Mouse (Mus musculus): Measurements from ENCODE around the gene Arid1b. TPM values are rescaled to one million over a fixed set of nuclear protein-coding genes. Genes with fewer than 3 reads are reported as not detected.

The Arid1b gene
- polyA plus RNA-seq, 1 experiment from 2014 or later = 8.7 TPM

- WGBS = 75% methylated on average over 8 of the region's 8 CpGs
- no peak overlapping the region for H3K27ac ChIP-seq (replicated peaks in 1 of 2; ENCODE audit: control insufficient read depth in 1 of 2, insufficient read depth in 1 of 2, low read depth in 2 of 2, low read length in 2 of 2)
Measured at GRCm38 (mm10) chr17:5133831-5134230, 139.7 kb downstream of the Arid1b start.

GRCm38 (mm10) chr17:5134271-5134670, 140.1 kb downstream of the Arid1b start:
- H3K9me3 ChIP-seq (ENCODE audit: control insufficient read depth, low read length) = no peaks in the 10 kb centered on the region
- no peak overlapping the region for H3K4me3 ChIP-seq (ENCODE audit: control insufficient read depth in 1 of 2, insufficient read depth in 1 of 2, low read depth in 1 of 2, low read length in 2 of 2)
- ATAC-seq (ENCODE audit: insufficient number of reproducible peaks, insufficient read depth, low FRiP score, low read depth) = no peak
- H3K27ac ChIP-seq (replicated peaks in 1 of 2; ENCODE audit: control insufficient read depth in 1 of 2, insufficient read depth in 1 of 2, low read depth in 2 of 2, low read length in 2 of 2) = no peak overlapping the region
- H3K27me3 ChIP-seq (ENCODE audit: control insufficient read depth, insufficient read depth, low read length) = no peaks in the 10 kb centered on the region
- H3K4me2 ChIP-seq (ENCODE audit: low read length) = no peak overlapping the region
- 69% methylated on average over 8 of the region's 8 CpGs for WGBS
- peaks cover 8 to 17% of the 10 kb centered on the region in 2 experiments for H3K4me1 ChIP-seq (ENCODE audit: control insufficient read depth in 2 of 2, insufficient read depth in 2 of 2, low read length in 2 of 2)
- no peak overlapping the region for H3K9ac ChIP-seq (ENCODE audit: low read length)
- H3K36me3 ChIP-seq (ENCODE audit: control insufficient read depth, insufficient read depth, low read length) = no peaks in the 10 kb centered on the region

More at GRCm38 (mm10) chr17:5133831-5134230, 139.7 kb downstream of the Arid1b start:
- Histone ChIP-seq H3K9me3 (ENCODE audit: control insufficient read depth, low read length) (no peaks in the 10 kb centered on the region), H3K4me1 (ENCODE audit: control insufficient read depth in 2 of 2, insufficient read depth in 2 of 2, low read length in 2 of 2) (peaks cover 8 to 13% of the 10 kb centered on the region in 2 experiments), H3K4me2 (ENCODE audit: low read length) (no peak overlapping the region), H3K36me3 (ENCODE audit: control insufficient read depth, insufficient read depth, low read length) (no peaks in the 10 kb centered on the region), H3K27me3 (ENCODE audit: control insufficient read depth, insufficient read depth, low read length) (no peaks in the 10 kb centered on the region), H3K9ac (ENCODE audit: low read length) (no peak overlapping the region), H3K4me3 (ENCODE audit: control insufficient read depth in 1 of 2, insufficient read depth in 1 of 2, low read depth in 1 of 2, low read length in 2 of 2) (no peak overlapping the region)
- ATAC-seq (ENCODE audit: insufficient number of reproducible peaks, insufficient read depth, low FRiP score, low read depth) = no peak

- peaks cover 10 to 26% of the 10 kb centered on the region in 2 experiments for H3K4me1 ChIP-seq (ENCODE audit: control insufficient read depth in 2 of 2, insufficient read depth in 2 of 2, low read length in 2 of 2)
- H3K36me3 ChIP-seq (ENCODE audit: control insufficient read depth, insufficient read depth, low read length) = no peaks in the 10 kb centered on the region
- no peaks in the 10 kb centered on the region for H3K9me3 ChIP-seq (ENCODE audit: control insufficient read depth, low read length)
- WGBS = 50% methylated on average over 3 of the region's 3 CpGs
- H3K4me2 ChIP-seq (ENCODE audit: low read length) = no peak overlapping the region
- no peak overlapping the region for H3K4me3 ChIP-seq (ENCODE audit: control insufficient read depth in 1 of 2, insufficient read depth in 1 of 2, low read depth in 1 of 2, low read length in 2 of 2)
- ATAC-seq (ENCODE audit: insufficient number of reproducible peaks, insufficient read depth, low FRiP score, low read depth) = no peak
- no peak overlapping the region for H3K9ac ChIP-seq (ENCODE audit: low read length)
- peak overlapping the region; percentile 5 to 41; a peak in 2 of 4 replicates for H3K27ac ChIP-seq (replicated peaks in 1 of 2; ENCODE audit: control insufficient read depth in 1 of 2, insufficient read depth in 1 of 2, low read depth in 2 of 2, low read length in 2 of 2)
- H3K27me3 ChIP-seq (ENCODE audit: control insufficient read depth, insufficient read depth, low read length) = no peaks in the 10 kb centered on the region
Measured at GRCm38 (mm10) chr17:5137936-5138335, 143.8 kb downstream of the Arid1b start.

GRCm38 (mm10) chr17:5138641-5139205, 144.6 kb downstream of the Arid1b start:
- H3K36me3 ChIP-seq (ENCODE audit: control insufficient read depth, insufficient read depth, low read length) = no peaks in the 10 kb centered on the region
- H3K9ac ChIP-seq (ENCODE audit: low read length) = no peak overlapping the region
- peak; percentile 48; the same call in 1 of the 2 replicates for ATAC-seq (ENCODE audit: insufficient number of reproducible peaks, insufficient read depth, low FRiP score, low read depth)
- no peak overlapping the region for H3K4me2 ChIP-seq (ENCODE audit: low read length)
- H3K4me3 ChIP-seq (ENCODE audit: control insufficient read depth in 1 of 2, insufficient read depth in 1 of 2, low read depth in 1 of 2, low read length in 2 of 2) = no peak overlapping the region
- H3K4me1 ChIP-seq (ENCODE audit: control insufficient read depth in 2 of 2, insufficient read depth in 2 of 2, low read length in 2 of 2) = peaks cover 10 to 26% of the 10 kb centered on the region in 2 experiments
- no peaks in the 10 kb centered on the region for H3K9me3 ChIP-seq (ENCODE audit: control insufficient read depth, low read length)
- H3K27ac ChIP-seq (replicated peaks in 1 of 2; ENCODE audit: control insufficient read depth in 1 of 2, insufficient read depth in 1 of 2, low read depth in 2 of 2, low read length in 2 of 2) = peak overlapping the region in 1 of 2 experiments; percentile 41; a peak in 1 of 4 replicates
- WGBS = 33% methylated on average over 8 of the region's 8 CpGs
- H3K27me3 ChIP-seq (ENCODE audit: control insufficient read depth, insufficient read depth, low read length) = no peaks in the 10 kb centered on the region

- ATAC-seq (ENCODE audit: insufficient number of reproducible peaks, insufficient read depth, low FRiP score, low read depth) = no peak
- Histone ChIP-seq H3K4me1 (ENCODE audit: control insufficient read depth in 2 of 2, insufficient read depth in 2 of 2, low read length in 2 of 2) (peaks cover 8 to 26% of the 10 kb centered on the region in 2 experiments), H3K9ac (ENCODE audit: low read length) (no peak overlapping the region), H3K36me3 (ENCODE audit: control insufficient read depth, insufficient read depth, low read length) (no peaks in the 10 kb centered on the region), H3K27me3 (ENCODE audit: control insufficient read depth, insufficient read depth, low read length) (no peaks in the 10 kb centered on the region), H3K27ac (replicated peaks in 1 of 2; ENCODE audit: control insufficient read depth in 1 of 2, insufficient read depth in 1 of 2, low read depth in 2 of 2, low read length in 2 of 2) (no peak overlapping the region), H3K4me3 (ENCODE audit: control insufficient read depth in 1 of 2, insufficient read depth in 1 of 2, low read depth in 1 of 2, low read length in 2 of 2) (no peak overlapping the region), H3K9me3 (ENCODE audit: control insufficient read depth, low read length) (no peaks in the 10 kb centered on the region), H3K4me2 (ENCODE audit: low read length) (no peak overlapping the region)
- WGBS = 43% methylated on average over 8 of the region's 8 CpGs
Measured at GRCm38 (mm10) chr17:5139553-5139952, 145.4 kb downstream of the Arid1b start.

GRCm38 (mm10) chr17:5143735-5144439, 149.8 kb downstream of the Arid1b start:
- Histone ChIP-seq H3K4me3 (ENCODE audit: control insufficient read depth in 1 of 2, insufficient read depth in 1 of 2, low read depth in 1 of 2, low read length in 2 of 2) (no peak overlapping the region), H3K9ac (ENCODE audit: low read length) (no peak overlapping the region), H3K4me2 (ENCODE audit: low read length) (no peak overlapping the region), H3K27ac (replicated peaks in 1 of 2; ENCODE audit: control insufficient read depth in 1 of 2, insufficient read depth in 1 of 2, low read depth in 2 of 2, low read length in 2 of 2) (no peak overlapping the region), H3K9me3 (ENCODE audit: control insufficient read depth, low read length) (no peaks in the 10 kb centered on the region), H3K36me3 (ENCODE audit: control insufficient read depth, insufficient read depth, low read length) (no peaks in the 10 kb centered on the region), H3K4me1 (ENCODE audit: control insufficient read depth in 2 of 2, insufficient read depth in 2 of 2, low read length in 2 of 2) (peaks cover 2 to 13% of the 10 kb centered on the region in 2 experiments), H3K27me3 (ENCODE audit: control insufficient read depth, insufficient read depth, low read length) (no peaks in the 10 kb centered on the region)
- ATAC-seq (ENCODE audit: insufficient number of reproducible peaks, insufficient read depth, low FRiP score, low read depth) = no peak
- WGBS = 92% methylated on average over 6 of the region's 6 CpGs

GRCm38 (mm10) chr17:5150660-5151063, 156.5 kb downstream of the Arid1b start:
- Histone ChIP-seq H3K27ac (replicated peaks in 1 of 2; ENCODE audit: control insufficient read depth in 1 of 2, insufficient read depth in 1 of 2, low read depth in 2 of 2, low read length in 2 of 2) (peak overlapping the region; percentile 4 to 44; a peak in 2 of 4 replicates), H3K36me3 (ENCODE audit: control insufficient read depth, insufficient read depth, low read length) (no peaks in the 10 kb centered on the region), H3K9me3 (ENCODE audit: control insufficient read depth, low read length) (no peaks in the 10 kb centered on the region), H3K9ac (ENCODE audit: low read length) (0 out of 2 replicates have a peak overlapping the region, but pooled peaks have one; percentile 30), H3K4me1 (ENCODE audit: control insufficient read depth in 2 of 2, insufficient read depth in 2 of 2, low read length in 2 of 2) (peaks cover 4 to 8% of the 10 kb centered on the region in 2 experiments), H3K4me3 (ENCODE audit: control insufficient read depth in 1 of 2, insufficient read depth in 1 of 2, low read depth in 1 of 2, low read length in 2 of 2) (no peak overlapping the region), H3K4me2 (ENCODE audit: low read length) (0 out of 2 replicates have a peak overlapping the region, but pooled peaks have one; percentile 7), H3K27me3 (ENCODE audit: control insufficient read depth, insufficient read depth, low read length) (no peaks in the 10 kb centered on the region)
- 31% methylated on average over 7 of the region's 7 CpGs for WGBS
- peak; percentile 80 for ATAC-seq (ENCODE audit: insufficient number of reproducible peaks, insufficient read depth, low FRiP score, low read depth)

Data from heart, embryonic 14.5 days (tissue).